14 mouse cellular contexts compared by ENCODE assay signal in the genomic region with DNA sequence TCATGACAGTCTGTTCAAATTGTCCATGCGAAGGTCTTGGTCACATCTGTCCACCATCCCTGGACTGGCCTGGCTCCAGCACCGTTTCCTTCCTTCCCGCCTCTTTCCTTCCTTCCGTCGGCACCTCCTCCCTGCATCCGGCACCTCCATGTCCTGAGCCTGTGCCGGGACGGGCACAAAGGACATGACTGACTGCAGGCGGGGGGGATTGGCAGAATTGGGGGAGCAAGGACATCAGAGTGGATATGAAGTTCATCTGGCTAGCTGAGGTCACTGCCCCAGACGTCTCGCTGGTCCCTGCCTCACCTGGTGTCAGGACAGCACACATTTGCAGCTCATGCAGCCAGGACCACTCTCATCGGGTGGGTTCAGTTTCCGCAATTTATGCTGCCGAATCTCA. TPM values are rescaled to one million over a fixed set of nuclear protein-coding genes. Genes with fewer than 3 reads are reported as not detected.
DNase-seq lines count a peak whose midpoint lies in the region; ATAC-seq and TF ChIP-seq lines count a peak whose summit lies in the region.
"Had no signal": no experiment of that assay in that cellular context is flagged by ENCODE, and none has a peak within 500 bp of the region (broad histone marks: within the 10 kb centered on the region; RNA-seq: fewer than 3 reads in every experiment).

No protein-coding gene starts in this region.

- no peak for ATAC-seq in embryonic facial prominence, embryonic 13.5 days (ENCODE audit: insufficient number of reproducible peaks, insufficient read depth, low FRiP score, low TSS enrichment, low read depth)
- ATAC-seq in lung, embryonic 14.5 days (ENCODE audit: insufficient read depth) = no peak
- no peak for ATAC-seq in kidney, embryonic 14.5 days (ENCODE audit: low FRiP score, low TSS enrichment)
- ATAC-seq: forebrain, embryonic 14.5 days had no signal

- H3K9me3 ChIP-seq in embryonic facial prominence, embryonic 13.5 days = no peaks in the 10 kb centered on the region
- H3K9me3 ChIP-seq in embryonic facial prominence, embryonic 10.5 days = no peaks in the 10 kb centered on the region
- no peaks in the 10 kb centered on the region for H3K9me3 ChIP-seq in lung, embryonic 14.5 days (ENCODE audit: low read depth, low read length)
- H3K9me3 ChIP-seq in kidney, embryonic 14.5 days (ENCODE audit: control insufficient read depth, low read length) = no peaks in the 10 kb centered on the region
- H3K9me3 ChIP-seq: lung, embryonic 15.5 days; stomach, embryonic 15.5 days had no signal

- DNase-seq in embryonic facial prominence, embryonic 10.5 days (ENCODE audit: low spot score) = no peak
- DNase-seq in lung, embryonic 14.5 days = no peak
- DNase-seq in lung, postnatal 25 days (ENCODE audit: low spot score) = no peak
- DNase-seq in lung, postnatal 10 days = peak; percentile 58
- DNase-seq in right cerebral cortex, adult 18-20 months = no peak
- no peak for DNase-seq in thymus, adult 18-20 months
- DNase-seq: cerebellum, postnatal 25 days; gastrocnemius, postnatal 14 days; left cerebral cortex, postnatal 4 days had no signal

- WGBS in embryonic facial prominence, embryonic 13.5 days = 81% methylated on average over 14 of the region's 14 CpGs
- 89% methylated on average over 14 of the region's 14 CpGs for WGBS in embryonic facial prominence, embryonic 10.5 days
- WGBS in lung, embryonic 14.5 days = 76% methylated on average over 14 of the region's 14 CpGs
- 90% methylated on average over 14 of the region's 14 CpGs for WGBS in kidney, embryonic 14.5 days

- no peak overlapping the region for H3K4me2 ChIP-seq in embryonic facial prominence, embryonic 13.5 days
- peak overlapping the region; percentile 18; the same call in 1 of the 2 replicates for H3K4me2 ChIP-seq in lung, embryonic 14.5 days
- H3K4me2 ChIP-seq in kidney, embryonic 14.5 days (replicated peaks; ENCODE audit: low read depth, low read length) = 0 out of 2 replicates have a peak overlapping the region, but pooled peaks have one; percentile 19
- H3K4me2 ChIP-seq: lung, embryonic 15.5 days had no signal

- peaks cover 38% of the 10 kb centered on the region for H3K36me3 ChIP-seq in embryonic facial prominence, embryonic 13.5 days
- H3K36me3 ChIP-seq in embryonic facial prominence, embryonic 10.5 days (replicated peaks) = peaks cover 39% of the 10 kb centered on the region
- H3K36me3 ChIP-seq in lung, embryonic 14.5 days (ENCODE audit: insufficient read depth) = peaks cover 34% of the 10 kb centered on the region
- peaks cover 31% of the 10 kb centered on the region for H3K36me3 ChIP-seq in kidney, embryonic 14.5 days (ENCODE audit: control insufficient read depth, insufficient read depth, low read length)

- H3K27ac ChIP-seq in embryonic facial prominence, embryonic 13.5 days = no peak overlapping the region
- no peak overlapping the region for H3K27ac ChIP-seq in embryonic facial prominence, embryonic 10.5 days (replicated peaks)
- H3K27ac ChIP-seq in lung, embryonic 14.5 days (ENCODE audit: low read depth) = no peak overlapping the region
- no peak overlapping the region for H3K27ac ChIP-seq in kidney, embryonic 14.5 days (ENCODE audit: low read depth, low read length)
- H3K27ac ChIP-seq: lung, embryonic 15.5 days; stomach, embryonic 15.5 days had no signal

- peaks cover 27% of the 10 kb centered on the region for H3K4me1 ChIP-seq in embryonic facial prominence, embryonic 13.5 days
- peaks cover 34% of the 10 kb centered on the region for H3K4me1 ChIP-seq in embryonic facial prominence, embryonic 10.5 days
- peaks cover 10% of the 10 kb centered on the region for H3K4me1 ChIP-seq in lung, embryonic 14.5 days (ENCODE audit: insufficient read depth)
- H3K4me1 ChIP-seq in kidney, embryonic 14.5 days (ENCODE audit: control insufficient read depth, insufficient read depth, low read length) = peaks cover 14% of the 10 kb centered on the region; the same call in 1 of the 2 replicates

- no peak overlapping the region for H3K4me3 ChIP-seq in embryonic facial prominence, embryonic 13.5 days
- H3K4me3 ChIP-seq in embryonic facial prominence, embryonic 10.5 days = no peak overlapping the region
- no peak overlapping the region for H3K4me3 ChIP-seq in lung, embryonic 14.5 days (ENCODE audit: low read depth, low read length)
- no peak overlapping the region for H3K4me3 ChIP-seq in kidney, embryonic 14.5 days (ENCODE audit: low read length)
- H3K4me3 ChIP-seq: lung, embryonic 15.5 days; stomach, embryonic 15.5 days had no signal

- TF ChIP-seq CTCF in lung, embryonic 14.5 days (IDR thresholded peaks at IDR 0.05; ENCODE audit: low read depth) = no peak

- 0 out of 2 replicates have a peak overlapping the region, but pooled peaks have one; percentile 46 for H3K9ac ChIP-seq in embryonic facial prominence, embryonic 13.5 days
- no peak overlapping the region; the same call in 1 of the 2 replicates for H3K9ac ChIP-seq in lung, embryonic 14.5 days
- no peak overlapping the region for H3K9ac ChIP-seq in kidney, embryonic 14.5 days (ENCODE audit: low read depth, low read length)
- H3K9ac ChIP-seq: lung, embryonic 15.5 days; stomach, embryonic 15.5 days had no signal

- H3K27me3 ChIP-seq in embryonic facial prominence, embryonic 13.5 days = no peaks in the 10 kb centered on the region
- H3K27me3 ChIP-seq in embryonic facial prominence, embryonic 10.5 days (replicated peaks; ENCODE audit: low read depth, poor library complexity, severe bottlenecking) = no peaks in the 10 kb centered on the region
- no peaks in the 10 kb centered on the region for H3K27me3 ChIP-seq in lung, embryonic 14.5 days (ENCODE audit: insufficient read depth, low read length)
- no peaks in the 10 kb centered on the region for H3K27me3 ChIP-seq in kidney, embryonic 14.5 days (ENCODE audit: control insufficient read depth, insufficient read depth, low read length)
- H3K27me3 ChIP-seq: lung, embryonic 15.5 days; stomach, embryonic 15.5 days had no signal

RNA-seq across cellular contexts. Expression of a gene that starts 2.8 kb away (rescaled TPM):
- 99.8 and 110 TPM in 2 replicates for polyA plus RNA-seq in embryonic facial prominence, embryonic 13.5 days (2015; fragmentation: Nextera tagmentation; extraction: Ambion mirVana)
- polyA plus RNA-seq in embryonic facial prominence, embryonic 10.5 days (2016; fragmentation: Nextera tagmentation; extraction: Ambion mirVana) = 94.3 and 94.9 TPM in 2 replicates
- polyA plus RNA-seq in lung, embryonic 14.5 days (2014; fragmentation: Nextera tagmentation; extraction: Ambion mirVana) = 85.8 and 97.4 TPM in 2 replicates
- 97.2 and 97.8 TPM in 2 replicates for polyA plus RNA-seq in kidney, embryonic 14.5 days (2014; fragmentation: Nextera tagmentation; extraction: Ambion mirVana)

RNA-seq across cellular contexts. Expression of a gene that starts 2.9 kb away (rescaled TPM):
- 11.6 and 13.3 TPM in 2 replicates for polyA plus RNA-seq in embryonic facial prominence, embryonic 13.5 days (2015; fragmentation: Nextera tagmentation; extraction: Ambion mirVana)
- 15.1 and 18.1 TPM in 2 replicates for polyA plus RNA-seq in embryonic facial prominence, embryonic 10.5 days (2016; fragmentation: Nextera tagmentation; extraction: Ambion mirVana)
- polyA plus RNA-seq in lung, embryonic 14.5 days (2014; fragmentation: Nextera tagmentation; extraction: Ambion mirVana) = 3.8 and 4.3 TPM in 2 replicates
- polyA plus RNA-seq in kidney, embryonic 14.5 days (2014; fragmentation: Nextera tagmentation; extraction: Ambion mirVana) = 6.7 and 9.5 TPM in 2 replicates

RNA-seq across cellular contexts. Expression of a gene that starts 18.4 kb away (rescaled TPM):
- 111 and 118 TPM in 2 replicates for polyA plus RNA-seq in embryonic facial prominence, embryonic 13.5 days (2015; fragmentation: Nextera tagmentation; extraction: Ambion mirVana)
- polyA plus RNA-seq in embryonic facial prominence, embryonic 10.5 days (2016; fragmentation: Nextera tagmentation; extraction: Ambion mirVana) = 77.9 and 79.7 TPM in 2 replicates
- polyA plus RNA-seq in lung, embryonic 14.5 days (2014; fragmentation: Nextera tagmentation; extraction: Ambion mirVana) = 124 and 130 TPM in 2 replicates
- polyA plus RNA-seq in kidney, embryonic 14.5 days (2014; fragmentation: Nextera tagmentation; extraction: Ambion mirVana) = 116 and 122 TPM in 2 replicates

RNA-seq across cellular contexts. Expression of a gene that starts 22.8 kb away (rescaled TPM):
- 2.8 and 3.4 TPM in 2 replicates for polyA plus RNA-seq in embryonic facial prominence, embryonic 13.5 days (2015; fragmentation: Nextera tagmentation; extraction: Ambion mirVana)
- polyA plus RNA-seq in embryonic facial prominence, embryonic 10.5 days (2016; fragmentation: Nextera tagmentation; extraction: Ambion mirVana) = 4.9 and 5.3 TPM in 2 replicates
- polyA plus RNA-seq in lung, embryonic 14.5 days (2014; fragmentation: Nextera tagmentation; extraction: Ambion mirVana) = 0.74 and 1.4 TPM in 2 replicates
- polyA plus RNA-seq in kidney, embryonic 14.5 days (2014; fragmentation: Nextera tagmentation; extraction: Ambion mirVana) = 3.3 and 3.4 TPM in 2 replicates

RNA-seq across cellular contexts. Expression of a gene that starts 24.6 kb away (rescaled TPM):
- polyA plus RNA-seq in embryonic facial prominence, embryonic 13.5 days (2015; fragmentation: Nextera tagmentation; extraction: Ambion mirVana) = 32.9 and 40.0 TPM in 2 replicates
- polyA plus RNA-seq in embryonic facial prominence, embryonic 10.5 days (2016; fragmentation: Nextera tagmentation; extraction: Ambion mirVana) = 54.5 and 56.0 TPM in 2 replicates
- 38.9 and 41.1 TPM in 2 replicates for polyA plus RNA-seq in lung, embryonic 14.5 days (2014; fragmentation: Nextera tagmentation; extraction: Ambion mirVana)
- polyA plus RNA-seq in kidney, embryonic 14.5 days (2014; fragmentation: Nextera tagmentation; extraction: Ambion mirVana) = 52.0 and 52.9 TPM in 2 replicates
